Mouse (Mus musculus): ENCODE results near the gene Morn4. TPM values are rescaled to one million over a fixed set of nuclear protein-coding genes. Genes with fewer than 3 reads are reported as not detected.
A peak's percentile ranks its signal among the peaks of the same experiment; 100 is the strongest.

The Morn4 gene
- polyA plus RNA-seq, 1 experiment: 32.3 TPM

DNA sequence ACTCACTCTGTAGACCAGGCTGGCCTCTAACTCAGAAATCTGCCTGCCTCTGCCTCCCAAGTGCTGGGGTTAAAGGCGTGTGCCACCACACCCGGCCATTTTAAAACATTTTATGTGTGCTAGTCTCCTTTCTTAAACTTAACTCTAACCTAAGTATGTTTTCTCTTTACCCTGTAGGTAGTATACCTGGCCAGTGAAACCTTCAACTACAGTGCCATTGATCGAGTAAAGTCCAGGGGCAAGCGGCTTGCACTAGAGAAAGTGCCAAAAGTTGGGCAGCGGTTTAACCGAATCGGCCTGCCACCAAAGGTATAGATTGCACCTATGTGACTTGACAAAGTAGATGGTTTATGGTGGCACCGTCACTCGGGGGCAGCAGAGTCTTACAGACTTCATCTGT lies 18.5 kb upstream of the Morn4 start:
- Histone ChIP-seq H3K36me3 (ENCODE audit: control insufficient read depth, insufficient read depth) (peaks cover 17% of the 10 kb centered on the region), H3K27me3 (ENCODE audit: control insufficient read depth, insufficient read depth, insufficient read length) (no peaks in the 10 kb centered on the region), H3K4me3 (no peak overlapping the region), H3K4me2 (ENCODE audit: low read depth) (no peak overlapping the region), H3ac (ENCODE audit: control insufficient read depth, insufficient read length) (no peak overlapping the region), H3K79me2 (ENCODE audit: control insufficient read depth, insufficient read depth) (no peaks in the 10 kb centered on the region)
- TF ChIP-seq USF1 (IDR thresholded peaks at IDR 0.05; ENCODE audit: low read depth) (no peak), CEBPB (IDR thresholded peaks at IDR 0.05; ENCODE audit: insufficient read depth, poor library complexity, severe bottlenecking) (no peak), MYOG (IDR thresholded peaks at IDR 0.05; ENCODE audit: control insufficient read depth in 1 of 3, insufficient read depth in 1 of 3, insufficient read length in 2 of 3, low read depth in 2 of 3) (no peak), E2F4 (IDR thresholded peaks at IDR 0.05; ENCODE audit: insufficient read depth) (no peak), SRF (IDR thresholded peaks at IDR 0.05; ENCODE audit: control insufficient read depth, insufficient read length, low read depth) (no peak), MAX (IDR thresholded peaks at IDR 0.05; ENCODE audit: low read depth) (no peak), POLR2AphosphoS2 (IDR thresholded peaks at IDR 0.05; ENCODE audit: insufficient read length, low read depth) (no peak), REST (IDR thresholded peaks at IDR 0.05; ENCODE audit: insufficient read depth, insufficient read length) (no peak), MYOD1 (IDR thresholded peaks at IDR 0.05; ENCODE audit: control insufficient read depth in 1 of 3, insufficient read length in 2 of 3, low read depth in 2 of 3) (no peak), POLR2A (IDR thresholded peaks at IDR 0.05; ENCODE audit: insufficient read length, low read depth) (no peak), TCF12 (IDR thresholded peaks at IDR 0.05; ENCODE audit: insufficient read depth, poor library complexity, severe bottlenecking) (no peak), TCF3 (IDR thresholded peaks at IDR 0.05; ENCODE audit: insufficient read length, low read depth) (no peak)

DNA sequence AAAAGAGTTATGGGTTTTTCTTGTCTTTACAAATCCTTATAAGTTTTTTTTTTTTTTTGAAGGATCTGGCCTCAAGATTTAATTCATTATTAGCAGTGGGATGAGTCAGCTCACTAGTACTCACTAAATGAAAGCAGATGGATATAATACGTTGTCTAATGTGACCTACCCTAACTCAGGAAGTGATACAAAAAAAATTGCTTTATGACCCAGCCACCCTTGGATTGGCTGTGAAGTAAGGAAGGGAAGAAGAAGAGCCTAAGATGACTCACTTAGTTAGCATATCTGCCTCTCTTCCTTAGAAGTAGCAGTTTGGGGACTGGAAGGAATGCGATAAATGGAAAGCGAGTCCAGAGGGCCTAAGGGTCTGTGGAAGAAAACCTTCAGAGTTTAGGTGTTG lies 13.2 kb upstream of the Morn4 start:
- H3K4me2 ChIP-seq (ENCODE audit: low read depth): peak overlapping the region; percentile 40

DNA sequence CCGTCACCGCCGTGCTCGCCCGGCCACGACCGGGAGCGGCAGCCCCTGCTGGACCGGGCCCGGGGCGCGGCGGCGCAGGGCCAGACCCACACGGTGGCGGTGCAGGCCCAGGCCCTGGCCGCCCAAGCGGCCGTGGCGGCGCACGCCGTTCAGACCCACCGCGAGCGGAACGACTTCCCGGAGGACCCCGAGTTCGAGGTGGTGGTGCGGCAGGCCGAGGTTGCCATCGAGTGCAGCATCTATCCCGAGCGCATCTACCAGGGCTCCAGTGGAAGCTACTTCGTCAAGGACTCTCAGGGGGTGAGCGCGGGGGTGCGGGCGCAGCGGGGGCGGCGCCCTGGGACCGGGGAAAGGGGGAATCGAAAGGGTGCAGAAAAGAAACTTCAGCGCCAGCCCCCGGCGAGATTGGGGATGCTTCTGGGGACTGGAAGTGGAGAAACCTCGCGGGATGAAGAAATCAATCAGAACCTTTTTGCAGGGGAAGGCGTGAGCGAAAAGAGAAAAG lies 4.5 kb upstream of the Morn4 start:
- peak overlapping the region; percentile 99 for H3K4me2 ChIP-seq (ENCODE audit: low read depth)
- peaks cover 46% of the 10 kb centered on the region for H3K79me2 ChIP-seq (ENCODE audit: control insufficient read depth, insufficient read depth)
- no peak for TF ChIP-seq POLR2AphosphoS2 (IDR thresholded peaks at IDR 0.05; ENCODE audit: insufficient read length, low read depth)
- TF ChIP-seq E2F4 (IDR thresholded peaks at IDR 0.05; ENCODE audit: insufficient read depth): no peak
- no peak for TF ChIP-seq MYOD1 (IDR thresholded peaks at IDR 0.05; ENCODE audit: control insufficient read depth in 1 of 3, insufficient read length in 2 of 3, low read depth in 2 of 3)
- no peak for TF ChIP-seq USF1 (IDR thresholded peaks at IDR 0.05; ENCODE audit: low read depth)
- TF ChIP-seq MAX (IDR thresholded peaks at IDR 0.05; ENCODE audit: low read depth): no peak
- TF ChIP-seq REST (IDR thresholded peaks at IDR 0.05; ENCODE audit: insufficient read depth, insufficient read length): no peak
- no peak for TF ChIP-seq CEBPB (IDR thresholded peaks at IDR 0.05; ENCODE audit: insufficient read depth, poor library complexity, severe bottlenecking)
- TF ChIP-seq MYOG (IDR thresholded peaks at IDR 0.05; ENCODE audit: control insufficient read depth in 1 of 3, insufficient read depth in 1 of 3, insufficient read length in 2 of 3, low read depth in 2 of 3): no peak
- H3K27me3 ChIP-seq (ENCODE audit: control insufficient read depth, insufficient read depth, insufficient read length): no peaks in the 10 kb centered on the region
- H3ac ChIP-seq (ENCODE audit: control insufficient read depth, insufficient read length): peak overlapping the region; percentile 30
- no peaks in the 10 kb centered on the region for H3K36me3 ChIP-seq (ENCODE audit: control insufficient read depth, insufficient read depth)
- peak overlapping the region; percentile 72 for H3K4me3 ChIP-seq

More for the DNA sequence above, 13.2 kb upstream of the Morn4 start:
- peaks cover 38% of the 10 kb centered on the region for H3K79me2 ChIP-seq (ENCODE audit: control insufficient read depth, insufficient read depth)
- no peak for TF ChIP-seq TCF12 (IDR thresholded peaks at IDR 0.05; ENCODE audit: insufficient read depth, poor library complexity, severe bottlenecking)
- TF ChIP-seq POLR2A (IDR thresholded peaks at IDR 0.05; ENCODE audit: insufficient read length, low read depth): no peak
- TF ChIP-seq E2F4 (IDR thresholded peaks at IDR 0.05; ENCODE audit: insufficient read depth): no peak
- no peak for TF ChIP-seq TCF3 (IDR thresholded peaks at IDR 0.05; ENCODE audit: insufficient read length, low read depth)
- TF ChIP-seq MYOD1 (IDR thresholded peaks at IDR 0.05; ENCODE audit: control insufficient read depth in 1 of 3, insufficient read length in 2 of 3, low read depth in 2 of 3): no peak
- no peak for TF ChIP-seq CEBPB (IDR thresholded peaks at IDR 0.05; ENCODE audit: insufficient read depth, poor library complexity, severe bottlenecking)
- no peak for TF ChIP-seq MYOG (IDR thresholded peaks at IDR 0.05; ENCODE audit: control insufficient read depth in 1 of 3, insufficient read depth in 1 of 3, insufficient read length in 2 of 3, low read depth in 2 of 3)
- H3K4me3 ChIP-seq: no peak overlapping the region
- H3K36me3 ChIP-seq (ENCODE audit: control insufficient read depth, insufficient read depth): peaks cover 3% of the 10 kb centered on the region
- no peaks in the 10 kb centered on the region for H3K27me3 ChIP-seq (ENCODE audit: control insufficient read depth, insufficient read depth, insufficient read length)
- H3ac ChIP-seq (ENCODE audit: control insufficient read depth, insufficient read length): no peak overlapping the region

DNA sequence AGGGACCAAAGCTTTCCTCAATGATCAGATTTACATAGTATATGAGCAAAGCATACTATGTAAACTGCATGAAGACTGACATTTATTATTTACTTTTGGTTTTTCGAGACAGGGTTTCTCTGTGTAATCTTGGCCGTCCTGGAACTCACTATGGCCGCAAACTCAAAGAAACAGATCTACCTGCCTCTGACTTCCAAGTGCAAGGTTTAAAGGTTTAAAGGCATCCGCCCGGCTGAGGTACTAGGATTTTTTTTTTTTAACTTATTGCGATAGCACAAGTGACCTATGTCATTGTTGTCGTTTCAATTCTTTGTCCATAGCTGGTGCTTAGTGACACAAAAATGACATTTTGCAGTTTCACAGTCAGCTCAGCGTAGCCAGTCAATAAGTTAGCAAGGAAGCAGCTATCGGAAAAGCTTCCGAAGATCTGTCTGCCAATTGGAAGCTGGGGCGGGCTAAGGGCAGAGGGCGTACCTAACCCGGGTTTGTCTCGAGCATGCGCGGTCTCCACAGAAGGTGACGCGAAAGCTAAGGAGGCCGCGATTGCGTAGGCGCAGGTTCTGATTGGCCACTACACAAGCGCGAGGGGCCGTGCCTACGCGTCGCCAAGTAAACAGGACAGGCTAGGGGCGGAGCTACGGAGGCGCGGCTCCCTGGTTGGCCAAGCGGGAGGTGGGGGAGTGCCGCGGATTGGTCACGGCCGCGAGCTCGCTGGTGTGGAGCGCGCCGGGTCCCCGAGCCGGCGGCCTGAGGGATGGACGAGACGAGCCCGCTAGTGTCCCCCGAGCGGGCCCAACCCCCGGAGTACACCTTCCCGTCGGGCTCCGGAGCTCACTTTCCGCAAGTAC lies 3.8 kb upstream of the Morn4 start, which contains the start of gene Pi4k2a:
Pi4k2a (plus strand) TSS at position 723 of the 848 bp plus-strand sequence.
- Histone ChIP-seq H3K4me2 (ENCODE audit: low read depth) (peak within 1 kb of the TSS; percentile 99), H3K36me3 (ENCODE audit: control insufficient read depth, insufficient read depth) (no peaks in the 10 kb centered on the region), H3K4me3 (peak within 1 kb of the TSS; percentile 72), H3K79me2 (ENCODE audit: control insufficient read depth, insufficient read depth) (peaks cover 41% of the 10 kb centered on the region), H3K27me3 (ENCODE audit: control insufficient read depth, insufficient read depth, insufficient read length) (no peaks in the 10 kb centered on the region), H3ac (ENCODE audit: control insufficient read depth, insufficient read length) (peak within 1 kb of the TSS; percentile 30)
- peak; percentile 68 for TF ChIP-seq POLR2A (IDR thresholded peaks at IDR 0.05; ENCODE audit: insufficient read length, low read depth)
- no peak for TF ChIP-seq USF1 (IDR thresholded peaks at IDR 0.05; ENCODE audit: low read depth)
- TF ChIP-seq SRF (IDR thresholded peaks at IDR 0.05; ENCODE audit: control insufficient read depth, insufficient read length, low read depth): peak; percentile 34
- TF ChIP-seq TCF12 (IDR thresholded peaks at IDR 0.05; ENCODE audit: insufficient read depth, poor library complexity, severe bottlenecking): no peak
- peak in 1 of 3 experiments; percentile 3 for TF ChIP-seq MYOG (IDR thresholded peaks at IDR 0.05; ENCODE audit: control insufficient read depth in 1 of 3, insufficient read depth in 1 of 3, insufficient read length in 2 of 3, low read depth in 2 of 3)
- no peak for TF ChIP-seq MAX (IDR thresholded peaks at IDR 0.05; ENCODE audit: low read depth)
- peak; percentile 66 for TF ChIP-seq POLR2AphosphoS2 (IDR thresholded peaks at IDR 0.05; ENCODE audit: insufficient read length, low read depth)
- no peak for TF ChIP-seq E2F4 (IDR thresholded peaks at IDR 0.05; ENCODE audit: insufficient read depth)
